Mouse (Mus musculus) gastrocnemius, adult 8-10 months (tissue): ENCODE measurements around the gene Nlrp4c. TPM values are rescaled to one million over a fixed set of nuclear protein-coding genes. Genes with fewer than 3 reads are reported as not detected.

Experiments
- total RNA-seq, 4 experiments: library from RNA; stranded (reverse); gene quantifications; 2 replicates each; pipeline ENCODE4 v1.2.4; 2022

Gene Nlrp4c
- total RNA-seq, 4 experiments from 2014 or later = not detected

Other genes starting within 250 kb of the Nlrp4c start
- gene Vmn1r63, start 239.7 kb upstream of the Nlrp4c start, total RNA-seq = not detected
- not detected for gene Vmn1r64, start 160.6 kb upstream of the Nlrp4c start, total RNA-seq
- not detected for gene Vmn1r65, start 34.2 kb upstream of the Nlrp4c start, total RNA-seq
- gene Zfp787, start 110.8 kb downstream of the Nlrp4c start, total RNA-seq = 10 to 100 TPM; 27.1 to 32.2 (median 29.7) TPM
- gene Zfp444, start 127.1 kb downstream of the Nlrp4c start, total RNA-seq = 1 to 10 TPM; 5.5 to 8.7 (median 7.4) TPM
- gene Galp, start 151.9 kb downstream of the Nlrp4c start, total RNA-seq = not detected
- not detected for gene Zscan5b, start 177.1 kb downstream of the Nlrp4c start, total RNA-seq
- gene Epp13, start 207.5 kb downstream of the Nlrp4c start, total RNA-seq = not detected
- gene Zfp667, start 241.4 kb downstream of the Nlrp4c start, total RNA-seq = 1 to 10 TPM; 4.2 to 5.8 (median 4.8) TPM